Mouse (Mus musculus) forebrain, embryonic 14.5 days (tissue): Measurements from ENCODE around the gene Ldlrap1. TPM values are rescaled to one million over a fixed set of nuclear protein-coding genes. Genes with fewer than 3 reads are reported as not detected.
A peak's percentile ranks its signal among the peaks of the same experiment; 100 is the strongest.

Source experiments
- ATAC-seq: fragments of 200-750 bp; cut with Nextera tagmentation; 2 replicates; pipeline ENCODE4 v1.8.0; 2017; ENCODE audit warnings: mild to moderate bottlenecking, moderate library complexity
- DNase-seq: peaks from one replicate; pipeline ENCODE4 v3.0.0-alpha.2; 2015; ENCODE audit warnings: low spot score
- H3K27ac ChIP-seq: fragments of 300-500 bp; sonication (generic); 2 replicates; pipeline ENCODE4 v1.5.1; 2014; ENCODE audit warnings: low read depth, mild to moderate bottlenecking, control low read depth, low read length, moderate library complexity
- H3K27me3 ChIP-seq: fragments of 300-500 bp; sonication (generic); replicated peaks from 2 replicates; pipeline ENCODE4 v1.6.1; 2014; ENCODE audit warnings: low read length, control low read depth, mixed read lengths; ENCODE audit not compliant: control insufficient read depth, insufficient read depth
- H3K36me3 ChIP-seq: fragments of 300-500 bp; sonication (generic); 2 replicates; pipeline ENCODE4 v1.6.1; 2014; ENCODE audit warnings: low read length, control low read depth; ENCODE audit not compliant: control insufficient read depth, insufficient read depth
- H3K4me1 ChIP-seq: fragments of 300-500 bp; sonication (generic); 2 replicates; pipeline ENCODE4 v1.6.1; 2014; ENCODE audit warnings: antibody characterized with exemption, low read length, control low read depth; ENCODE audit not compliant: control insufficient read depth, insufficient read depth
- H3K4me2 ChIP-seq: fragments of 300-500 bp; sonication (generic); 2 replicates; pipeline ENCODE4 v1.6.1; 2014; ENCODE audit warnings: mild to moderate bottlenecking, control low read depth, low read length
- H3K4me3 ChIP-seq: fragments of 300-500 bp; sonication (generic); 2 replicates; pipeline ENCODE4 v1.5.1; 2014; ENCODE audit warnings: low read depth, low read length, control low read depth
- H3K9ac ChIP-seq: fragments of 300-500 bp; sonication (generic); 2 replicates; pipeline ENCODE4 v1.6.1; 2014; ENCODE audit warnings: mild to moderate bottlenecking, low read length, control low read depth, moderate library complexity
- H3K9me3 ChIP-seq: fragments of 300-500 bp; sonication (generic); replicated peaks from 2 replicates; pipeline ENCODE4 v1.6.1; 2016; ENCODE audit warnings: low read length, control low read depth, mixed read lengths; ENCODE audit not compliant: control insufficient read depth
- WGBS: fragments of 180-500 bp; shearing (Covaris S2); extraction: QIAGEN DNeasy Blood & Tissue Kit; methylation state at CpG from one replicate; pipeline ENCODE4 v1.1.7; 2014; 5-methylcytosine and 5-hydroxymethylcytosine counted together
- polyA plus RNA-seq: library from polyadenylated mRNA; unstranded; fragments of >200 nt; fragmentation: Nextera tagmentation; extraction: Ambion mirVana; gene quantifications from 2 replicates; pipeline ENCODE4 v1.2.1, GENCODE M21; 2014

Gene Ldlrap1
- 1.6 and 1.7 TPM in 2 replicates for polyA plus RNA-seq

DNA sequence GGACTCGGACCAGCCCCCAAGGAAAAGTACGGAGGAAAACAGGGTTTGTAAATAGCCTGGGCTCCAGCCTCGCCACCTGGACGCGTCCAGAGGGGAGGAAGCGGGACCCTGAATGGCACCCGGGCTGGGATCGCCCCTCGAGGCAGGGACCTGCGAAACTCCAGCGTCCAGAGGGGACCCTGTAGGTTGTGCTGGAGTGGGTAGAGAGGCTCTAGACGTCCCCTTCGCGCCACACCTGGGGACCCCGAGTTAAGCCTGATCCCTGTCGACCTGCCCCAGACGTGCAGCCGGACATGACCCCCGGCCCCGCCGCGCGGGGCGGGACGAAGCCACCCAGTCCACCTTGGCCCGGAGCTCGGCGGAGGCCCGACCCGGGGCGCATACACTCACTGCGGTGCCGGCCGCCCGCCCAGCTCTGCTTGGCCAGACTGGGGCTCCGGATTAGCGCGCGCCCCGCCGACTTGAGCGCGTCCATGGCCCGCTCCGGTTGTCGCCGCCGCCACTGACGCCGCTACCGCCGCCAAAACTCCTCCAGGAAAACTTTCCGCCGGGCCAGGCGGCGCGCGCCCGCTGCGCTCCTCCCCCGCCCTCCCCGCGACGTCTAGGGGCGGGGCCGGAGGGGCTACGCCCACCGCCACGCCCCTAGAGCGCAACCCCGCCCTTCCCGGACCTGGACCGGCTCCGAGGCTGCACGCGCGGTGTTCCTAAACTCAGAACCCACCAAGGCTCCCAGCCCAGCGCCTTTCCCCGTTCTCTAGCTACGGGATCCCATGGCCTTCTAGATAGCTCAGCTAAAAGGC is at the start of gene Ldlrap1:
Gene Ldlrap1, minus strand, starts transcription at position 599 of the 800 bp plus-strand sequence.
- H3K4me2 ChIP-seq: peak within 1 kb of the TSS; percentile 95
- peaks cover 9% of the 10 kb centered on the region for H3K4me1 ChIP-seq
- H3K9ac ChIP-seq: peak within 1 kb of the TSS; percentile 58
- H3K4me3 ChIP-seq: peak within 1 kb of the TSS; percentile 46
- no peak within 1 kb of the TSS for H3K27ac ChIP-seq
- H3K27me3 ChIP-seq: peaks cover 5% of the 10 kb centered on the region; the same call in 1 of the 2 replicates
- ATAC-seq (peak; percentile 82), DNase-seq (peak; percentile 69)
- no peaks in the 10 kb centered on the region for H3K36me3 ChIP-seq
- no peaks in the 10 kb centered on the region for H3K9me3 ChIP-seq
- under 1% methylated on average over 80 of the region's 80 CpGs for WGBS

DNA sequence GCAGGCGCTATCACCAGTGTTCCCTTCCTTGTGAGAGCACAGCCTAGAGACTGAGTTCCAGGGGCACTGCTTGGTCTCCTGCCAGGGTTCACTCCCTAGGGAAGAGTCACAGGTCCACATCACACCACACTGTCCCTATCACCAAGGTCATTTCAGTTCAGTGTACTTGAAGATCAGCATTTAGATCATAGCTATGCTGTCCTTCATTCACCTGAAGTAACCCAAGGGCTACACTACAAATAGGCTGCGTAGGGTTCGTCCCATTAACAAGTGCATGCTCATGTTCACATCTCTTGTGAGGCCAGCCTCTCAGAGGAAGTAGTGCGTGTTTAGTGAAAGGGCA is 46.4 kb upstream of the Ldlrap1 start:
- H3K4me1 ChIP-seq: no peaks in the 10 kb centered on the region
- 92% methylated on average over 4 of the region's 4 CpGs for WGBS
- H3K9me3 ChIP-seq: no peaks in the 10 kb centered on the region

DNA sequence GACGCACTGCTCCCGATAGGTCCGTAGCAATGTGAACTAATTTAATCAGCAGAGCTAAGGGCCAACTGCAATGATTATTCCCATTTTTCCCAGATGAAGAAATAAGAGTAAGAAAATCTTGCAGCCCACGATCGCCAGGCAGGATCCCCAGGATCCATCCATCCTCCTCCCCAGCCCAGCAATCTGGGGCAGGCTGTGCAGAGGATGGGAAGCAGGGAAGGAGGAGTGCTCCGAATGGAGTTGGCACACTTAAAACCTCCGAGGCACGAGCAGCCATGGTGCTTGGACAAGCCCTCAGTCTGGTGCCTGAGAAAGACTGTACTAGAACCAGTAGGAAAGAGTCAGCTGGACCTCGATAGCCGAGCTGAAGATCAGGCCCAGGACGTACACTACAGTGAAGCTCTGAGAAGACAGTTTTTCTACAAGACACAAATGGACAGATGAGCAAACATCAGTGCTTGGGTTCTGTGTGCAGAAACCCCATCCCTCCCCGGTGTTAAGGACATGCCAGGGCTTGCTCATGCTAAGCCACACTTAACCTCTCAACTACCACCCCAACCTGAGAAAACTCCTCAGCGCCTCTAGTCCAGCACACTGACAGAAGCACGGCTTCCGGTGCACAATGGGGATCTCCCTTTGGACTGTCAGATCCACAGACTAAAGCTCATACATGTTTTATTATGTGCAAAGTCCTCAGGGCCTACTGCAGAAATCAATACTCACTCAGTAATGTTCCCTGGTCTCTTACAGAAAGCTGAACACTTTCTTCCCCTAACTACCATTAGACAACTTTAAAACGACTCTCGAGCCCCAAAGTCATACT is 45.8 kb upstream of the Ldlrap1 start:
- no peak for DNase-seq
- H3K4me3 ChIP-seq: no peak overlapping the region
- H3K4me2 ChIP-seq: no peak overlapping the region
- H3K4me1 ChIP-seq: no peaks in the 10 kb centered on the region
- H3K27ac ChIP-seq: no peak overlapping the region
- no peaks in the 10 kb centered on the region for H3K9me3 ChIP-seq
- no peaks in the 10 kb centered on the region for H3K27me3 ChIP-seq
- no peak for ATAC-seq
- H3K9ac ChIP-seq: no peak overlapping the region
- 89% methylated on average over 17 of the region's 17 CpGs for WGBS
- peaks cover 65% of the 10 kb centered on the region for H3K36me3 ChIP-seq

More for the DNA sequence above, 46.4 kb upstream of the Ldlrap1 start:
- ATAC-seq (no peak), DNase-seq (no peak)
- no peak overlapping the region for H3K4me2 ChIP-seq
- H3K27ac ChIP-seq: no peak overlapping the region
- H3K4me3 ChIP-seq: no peak overlapping the region
- H3K9ac ChIP-seq: no peak overlapping the region
- no peaks in the 10 kb centered on the region for H3K27me3 ChIP-seq
- H3K36me3 ChIP-seq: peaks cover 59% of the 10 kb centered on the region

DNA sequence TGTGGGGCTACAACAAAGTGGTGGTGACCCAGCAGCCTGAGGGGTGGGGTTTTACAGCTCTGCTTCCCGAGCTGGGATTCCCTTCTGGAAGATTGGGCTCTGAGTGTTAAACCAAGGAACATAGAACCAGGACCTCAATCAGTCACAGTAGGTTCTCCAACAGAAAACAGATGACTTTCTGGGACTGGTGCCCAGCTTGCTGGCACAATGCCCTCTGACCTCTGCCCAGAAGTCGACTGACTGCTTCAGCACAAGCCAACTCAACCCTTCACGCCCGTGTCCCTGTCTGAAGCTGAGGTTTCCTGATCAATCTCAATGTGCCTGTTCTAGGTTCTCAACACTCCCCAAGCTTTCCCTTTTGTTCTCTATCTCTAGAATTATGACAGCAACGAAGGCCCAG is 36.9 kb upstream of the Ldlrap1 start:
- no peaks in the 10 kb centered on the region for H3K4me1 ChIP-seq
- no peak for DNase-seq
- H3K36me3 ChIP-seq: peaks cover 92% of the 10 kb centered on the region

DNA sequence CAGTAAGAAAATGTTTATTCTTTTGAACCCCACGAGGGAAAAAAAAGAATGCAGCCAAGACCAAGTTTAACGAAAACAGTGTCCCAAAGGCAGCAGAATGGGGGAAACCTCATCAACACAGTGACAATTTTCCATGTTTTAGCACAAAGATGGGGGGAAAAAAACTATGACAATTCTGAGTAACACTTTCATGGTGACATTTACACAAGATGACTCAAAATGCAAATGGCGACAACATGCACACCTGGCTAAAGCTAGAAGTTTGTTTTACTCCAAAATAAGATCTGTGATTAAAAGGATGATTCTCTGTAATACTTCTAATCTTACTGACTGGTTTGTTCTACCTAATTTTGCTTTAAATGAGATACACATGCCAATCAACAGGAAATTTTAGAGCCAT is 34.9 kb upstream of the Ldlrap1 start:
- ATAC-seq: no peak
- no peak for DNase-seq
- 89% methylated on average over 3 of the region's 3 CpGs for WGBS
- H3K27me3 ChIP-seq: no peaks in the 10 kb centered on the region
- no peak overlapping the region; the same call in 1 of the 2 replicates for H3K27ac ChIP-seq
- H3K4me2 ChIP-seq: no peak overlapping the region
- H3K9ac ChIP-seq: no peak overlapping the region
- H3K9me3 ChIP-seq: no peaks in the 10 kb centered on the region
- no peaks in the 10 kb centered on the region for H3K4me1 ChIP-seq
- H3K4me3 ChIP-seq: no peak overlapping the region
- peaks cover 72% of the 10 kb centered on the region for H3K36me3 ChIP-seq

More for the DNA sequence above, 36.9 kb upstream of the Ldlrap1 start:
- H3K9ac ChIP-seq: no peak overlapping the region
- H3K27me3 ChIP-seq: no peaks in the 10 kb centered on the region
- H3K4me3 ChIP-seq: no peak overlapping the region
- no peaks in the 10 kb centered on the region for H3K9me3 ChIP-seq
- H3K27ac ChIP-seq: no peak overlapping the region
- ATAC-seq: no peak
- H3K4me2 ChIP-seq: no peak overlapping the region
- WGBS: 80% methylated on average over 5 of the region's 5 CpGs

DNA sequence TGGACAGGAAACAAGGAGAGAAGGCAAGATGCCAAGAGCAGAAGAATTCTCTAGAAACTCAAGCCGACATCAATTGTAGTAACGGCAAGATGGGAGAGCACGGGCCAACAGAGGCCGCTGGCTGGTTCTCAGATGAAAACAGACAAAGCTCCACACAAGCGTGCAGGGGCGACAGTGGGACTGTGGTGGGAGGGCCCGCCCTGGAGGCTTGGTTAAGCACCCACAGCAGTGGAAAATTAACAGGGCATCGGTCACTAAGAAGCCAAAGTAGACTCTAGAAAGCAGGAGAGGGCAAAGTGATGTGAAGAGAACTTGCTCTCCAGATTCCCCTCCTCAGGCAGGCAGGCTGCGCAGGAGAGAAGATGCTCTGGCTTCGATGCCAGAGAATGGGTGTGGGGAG is 34.3 kb upstream of the Ldlrap1 start:
- Histone ChIP-seq H3K4me2 (no peak overlapping the region), H3K36me3 (peaks cover 66% of the 10 kb centered on the region), H3K27me3 (no peaks in the 10 kb centered on the region), H3K4me1 (no peaks in the 10 kb centered on the region), H3K9ac (no peak overlapping the region), H3K27ac (no peak overlapping the region), H3K9me3 (no peaks in the 10 kb centered on the region), H3K4me3 (no peak overlapping the region)
- ATAC-seq (no peak), DNase-seq (no peak)
- 86% methylated on average over 10 of the region's 10 CpGs for WGBS

DNA sequence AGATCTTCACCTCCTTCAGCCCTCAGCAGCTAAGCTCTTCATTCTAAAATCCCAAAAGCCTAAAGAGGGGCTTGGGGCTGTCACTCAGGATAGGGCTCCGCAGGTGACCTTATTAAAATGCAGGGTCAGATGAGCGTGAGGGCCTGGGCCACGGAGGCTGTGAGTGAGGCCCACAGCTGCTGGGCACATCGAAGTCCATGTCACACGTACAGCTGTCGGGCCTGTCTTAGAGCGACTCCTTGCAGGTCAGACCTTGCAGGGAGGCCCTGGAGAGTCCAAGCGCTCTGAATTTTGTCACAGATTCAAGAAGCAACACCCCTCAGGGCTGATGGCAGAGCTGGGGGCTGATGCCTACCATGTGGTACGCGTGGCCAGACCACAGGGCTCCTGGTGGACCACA is 32.9 kb upstream of the Ldlrap1 start:
- no peak overlapping the region for H3K27ac ChIP-seq
- no peaks in the 10 kb centered on the region for H3K9me3 ChIP-seq
- 69% methylated on average over 10 of the region's 10 CpGs for WGBS
- no peak for ATAC-seq
- H3K36me3 ChIP-seq: peaks cover 52% of the 10 kb centered on the region
- H3K27me3 ChIP-seq: no peaks in the 10 kb centered on the region
- no peak overlapping the region for H3K4me3 ChIP-seq
- H3K9ac ChIP-seq: no peak overlapping the region
- no peaks in the 10 kb centered on the region for H3K4me1 ChIP-seq
- DNase-seq: no peak
- no peak overlapping the region for H3K4me2 ChIP-seq

DNA sequence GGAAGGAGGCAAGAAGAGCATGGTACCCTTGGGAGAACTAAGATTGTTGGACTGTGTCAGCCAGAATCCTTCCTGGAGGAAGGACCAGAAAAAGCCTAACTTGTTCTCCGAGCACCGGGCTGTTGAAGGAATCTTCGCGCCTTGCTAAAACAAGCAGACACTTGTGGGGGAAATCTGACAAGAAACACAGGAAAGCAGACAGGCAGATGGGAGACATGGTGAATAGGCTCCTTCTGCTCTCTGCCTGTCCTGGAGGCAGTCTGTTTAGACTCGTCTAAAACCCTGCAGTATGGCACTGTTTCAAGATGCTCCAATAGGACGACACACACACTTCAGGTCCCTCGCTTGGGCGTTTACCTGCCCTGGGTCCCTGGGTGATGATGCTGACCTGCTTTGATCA is 32.3 kb upstream of the Ldlrap1 start:
- H3K27me3 ChIP-seq: no peaks in the 10 kb centered on the region
- peak; percentile 31 for DNase-seq
- WGBS: 86% methylated on average over 8 of the region's 8 CpGs
- peak; percentile 40; the same call in 1 of the 2 replicates for ATAC-seq
- peaks cover 46% of the 10 kb centered on the region for H3K36me3 ChIP-seq
- no peak overlapping the region for H3K4me2 ChIP-seq
- H3K27ac ChIP-seq: no peak overlapping the region
- no peak overlapping the region for H3K9ac ChIP-seq
- no peak overlapping the region for H3K4me3 ChIP-seq
- H3K9me3 ChIP-seq: no peaks in the 10 kb centered on the region
- H3K4me1 ChIP-seq: no peaks in the 10 kb centered on the region

DNA sequence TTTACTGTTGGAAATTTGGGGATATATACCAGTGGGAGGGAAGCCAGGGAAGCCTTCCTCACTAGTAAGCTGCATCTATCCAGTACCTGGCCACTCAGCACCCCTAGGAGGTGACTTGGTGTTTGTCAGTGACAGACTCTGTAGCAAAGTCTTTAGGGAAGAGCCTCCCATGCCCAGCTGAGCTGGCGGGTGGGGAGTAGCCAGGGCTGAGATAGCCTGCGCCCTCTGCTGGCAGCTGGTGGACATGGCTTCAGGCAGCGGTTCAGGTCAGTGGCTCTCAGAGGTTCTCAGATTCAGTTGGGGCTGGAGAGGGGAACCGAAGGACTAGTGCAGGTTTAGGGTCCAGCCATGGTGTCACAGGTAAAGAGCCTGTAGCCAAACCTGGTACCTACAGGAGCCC is 31.4 kb upstream of the Ldlrap1 start:
- H3K27ac ChIP-seq: no peak overlapping the region
- no peak overlapping the region for H3K9ac ChIP-seq
- no peak overlapping the region for H3K4me2 ChIP-seq
- ATAC-seq (peak; percentile 62; the same call in 1 of the 2 replicates), DNase-seq (peak; percentile 73)
- H3K27me3 ChIP-seq: no peaks in the 10 kb centered on the region
- H3K4me3 ChIP-seq: no peak overlapping the region
- H3K9me3 ChIP-seq: no peaks in the 10 kb centered on the region
- H3K36me3 ChIP-seq: peaks cover 37% of the 10 kb centered on the region
- 7% methylated on average over 4 of the region's 4 CpGs for WGBS
- H3K4me1 ChIP-seq: no peaks in the 10 kb centered on the region
